Mouse (Mus musculus) cerebellum, postnatal 10 days (tissue): ENCODE measurements around the gene Usp24.
A peak's percentile ranks its signal among the peaks of the same experiment; 100 is the strongest.

Experiments
- DNase-seq, 2 experiments: peaks; one replicate each; pipeline ENCODE4 v3.0.0; 2021; ENCODE audit warnings: mixed read lengths in 2 of 2

The Usp24 gene

GRCm38 (mm10) chr4:106430431-106430830, 114.4 kb downstream of the Usp24 start:
- DNase-seq: no peak

GRCm38 (mm10) chr4:106435426-106435825, 119.4 kb downstream of the Usp24 start:
- DNase-seq: no peak

DNA sequence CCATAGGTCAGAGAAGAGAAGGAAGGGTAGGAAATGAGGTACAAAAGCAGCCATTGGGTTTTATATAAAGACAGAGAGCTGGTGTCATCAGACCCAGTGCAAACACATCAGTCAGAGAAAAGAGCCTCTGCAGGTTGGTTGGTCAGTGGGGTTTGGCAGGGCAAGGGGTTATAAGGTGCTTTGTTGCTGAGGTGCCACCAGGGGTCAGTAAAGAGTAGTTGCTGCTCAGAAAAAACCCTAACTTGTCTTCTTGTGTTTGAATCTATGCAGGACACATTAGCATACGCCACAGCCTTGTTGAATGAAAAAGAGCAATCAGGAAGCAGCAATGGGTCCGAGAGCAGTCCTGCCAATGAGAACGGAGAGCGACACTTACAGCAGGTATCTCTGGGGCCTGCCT, 120.5 kb downstream of the Usp24 start:
- peak; percentile 54 to 71 for DNase-seq

DNA sequence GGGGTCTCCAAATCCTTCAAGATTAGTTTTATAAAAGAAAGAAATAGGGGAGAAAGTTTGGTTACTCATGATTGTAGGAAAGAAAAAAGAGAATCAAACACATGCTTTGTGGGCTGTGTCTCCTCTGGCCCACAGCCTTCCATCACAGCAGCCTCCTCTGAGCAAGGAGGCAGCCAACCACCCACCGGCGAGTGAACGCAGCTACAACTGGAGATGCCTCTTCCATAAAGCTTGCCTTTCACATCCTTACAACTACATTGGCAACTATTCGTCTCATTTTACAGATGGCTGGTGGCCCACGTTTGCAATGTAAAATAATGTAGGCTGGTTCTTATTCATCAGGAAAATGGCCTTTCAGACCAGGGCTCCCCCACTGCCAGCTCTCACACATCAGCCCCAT, 121.2 kb downstream of the Usp24 start:
- no peak for DNase-seq

GRCm38 (mm10) chr4:106438763-106439162, 122.8 kb downstream of the Usp24 start:
- DNase-seq: no peak

DNA sequence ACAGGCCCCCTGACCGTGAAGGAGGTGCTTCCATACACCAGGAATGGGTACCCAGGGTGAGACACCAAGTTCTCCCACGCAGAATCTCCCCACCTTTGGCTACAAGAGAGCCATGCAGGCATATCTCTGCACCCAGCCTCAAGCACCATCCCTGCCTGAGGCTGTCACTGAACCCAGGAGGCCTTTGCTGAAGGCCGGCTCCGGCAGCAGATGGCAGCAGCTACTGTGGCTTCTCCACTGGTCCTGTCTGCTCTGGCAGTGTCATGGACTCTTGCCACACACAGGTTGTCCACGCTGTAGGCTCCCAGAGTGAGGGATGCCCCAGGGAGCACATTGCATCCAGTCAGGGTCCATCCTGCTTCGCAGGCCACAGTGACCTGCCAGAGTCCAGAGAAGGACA, 127.2 kb downstream of the Usp24 start:
- DNase-seq: peak; percentile 47 to 55

DNA sequence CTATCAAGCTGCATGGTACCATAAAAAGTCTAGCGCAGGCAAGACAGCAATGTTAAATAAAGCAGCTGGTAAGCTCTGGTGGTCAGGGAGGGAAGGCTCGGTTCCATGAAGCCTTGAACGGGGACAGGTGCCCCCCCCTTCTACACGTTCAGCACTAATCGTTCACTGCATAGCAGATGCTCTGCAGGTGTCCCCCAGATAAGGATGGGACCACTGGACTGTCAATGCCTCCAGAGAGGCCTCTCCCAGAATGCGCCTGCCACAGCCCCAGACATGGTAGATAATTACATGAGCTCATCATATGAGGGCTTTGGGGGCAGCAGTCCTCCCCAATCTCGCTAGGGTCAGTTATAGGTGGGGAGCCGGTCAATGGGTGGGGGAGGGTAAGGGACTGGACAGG, 133.3 kb downstream of the Usp24 start:
- no peak for DNase-seq

- DNase-seq: no peak
Measured at GRCm38 (mm10) chr4:106452401-106452800, 136.4 kb downstream of the Usp24 start.

GRCm38 (mm10) chr4:106453108-106453507, 137.1 kb downstream of the Usp24 start:
- DNase-seq: no peak

DNA sequence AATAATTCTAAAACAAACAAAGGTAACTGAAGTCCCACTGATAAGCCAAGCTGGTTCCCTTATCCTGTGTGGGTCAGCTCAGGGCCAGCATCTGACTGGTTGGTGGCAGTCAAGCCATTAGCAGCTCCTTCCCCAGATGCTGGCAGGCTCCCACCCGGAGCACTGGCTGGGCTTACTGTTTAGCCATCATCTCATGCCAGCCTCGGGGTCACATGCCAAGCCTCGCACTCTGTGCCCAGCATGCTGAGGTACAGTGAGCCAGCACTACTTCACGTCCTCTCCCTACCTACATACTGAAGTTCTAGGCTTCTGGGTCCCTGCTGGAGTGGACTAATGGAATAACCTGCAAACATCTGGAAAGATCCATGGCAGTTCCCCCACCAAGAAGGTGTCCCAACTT, 137.5 kb downstream of the Usp24 start:
- peak; percentile 84 to 92 for DNase-seq

DNA sequence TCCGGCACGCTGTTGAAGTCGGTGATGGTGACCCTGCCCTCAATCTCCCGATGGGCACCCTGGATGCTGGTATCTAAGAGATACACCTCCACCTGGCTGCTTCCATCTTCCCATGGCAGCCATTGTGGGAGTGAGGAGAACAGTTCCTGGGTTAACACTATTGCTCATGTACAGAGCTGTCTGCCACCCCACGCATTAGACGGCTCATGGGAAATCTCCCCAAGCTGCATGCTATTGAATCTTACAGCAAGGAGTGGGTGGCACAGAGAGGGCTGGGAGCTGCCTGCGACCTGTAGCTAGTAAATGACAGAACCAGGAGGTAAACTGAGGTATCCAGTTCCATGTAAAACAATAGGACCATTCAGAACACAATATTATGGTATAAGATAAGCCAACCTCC, 138.5 kb downstream of the Usp24 start:
- DNase-seq: no peak

- DNase-seq: peak; percentile 52 to 68
Measured at GRCm38 (mm10) chr4:106462016-106462415, 146.0 kb downstream of the Usp24 start.

- DNase-seq: no peak
Measured at GRCm38 (mm10) chr4:106462524-106462923, 146.5 kb downstream of the Usp24 start.

GRCm38 (mm10) chr4:106463174-106463801, 147.3 kb downstream of the Usp24 start:
- DNase-seq: peak; percentile 79 to 83

DNA sequence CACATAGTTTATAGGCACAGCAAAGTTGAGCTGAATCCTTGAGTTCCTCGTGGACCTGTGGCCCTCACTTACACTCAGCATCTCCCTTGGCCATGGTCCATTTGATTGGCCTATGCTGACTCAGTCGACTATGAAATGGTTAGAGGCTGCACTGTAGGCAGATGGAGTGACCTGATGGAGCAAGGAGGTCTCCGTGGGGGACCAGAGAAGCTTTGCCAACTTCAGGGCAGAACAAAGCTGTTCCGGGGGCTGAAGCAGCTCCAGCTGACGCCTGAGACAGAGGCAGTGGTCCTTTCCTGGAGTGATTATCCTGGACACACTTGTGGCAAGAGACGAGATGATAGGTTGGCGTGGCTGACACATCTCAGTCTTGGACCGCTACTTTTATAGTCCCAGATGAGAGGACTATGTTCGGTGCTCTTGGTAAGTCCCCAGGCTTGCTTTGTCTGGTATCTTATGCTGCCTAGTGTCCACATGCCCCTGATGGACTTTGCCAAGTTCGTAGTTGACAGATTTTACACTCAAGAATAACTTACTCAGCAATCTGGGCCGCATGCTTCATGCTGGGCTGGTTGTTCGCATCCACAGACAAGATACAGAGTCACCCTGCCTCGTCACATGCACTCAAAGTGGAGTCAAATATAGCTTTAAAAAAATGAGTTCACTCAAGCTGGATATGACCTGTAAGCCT, 151.6 kb downstream of the Usp24 start:
- DNase-seq: peak; percentile 92 to 95

GRCm38 (mm10) chr4:106470921-106471320, 154.9 kb downstream of the Usp24 start:
- no peak for DNase-seq

- DNase-seq: peak; percentile 84 to 90
Measured at GRCm38 (mm10) chr4:106472335-106472734, 156.3 kb downstream of the Usp24 start.

GRCm38 (mm10) chr4:106474241-106474640, 158.2 kb downstream of the Usp24 start:
- peak; percentile 82 to 86 for DNase-seq

DNA sequence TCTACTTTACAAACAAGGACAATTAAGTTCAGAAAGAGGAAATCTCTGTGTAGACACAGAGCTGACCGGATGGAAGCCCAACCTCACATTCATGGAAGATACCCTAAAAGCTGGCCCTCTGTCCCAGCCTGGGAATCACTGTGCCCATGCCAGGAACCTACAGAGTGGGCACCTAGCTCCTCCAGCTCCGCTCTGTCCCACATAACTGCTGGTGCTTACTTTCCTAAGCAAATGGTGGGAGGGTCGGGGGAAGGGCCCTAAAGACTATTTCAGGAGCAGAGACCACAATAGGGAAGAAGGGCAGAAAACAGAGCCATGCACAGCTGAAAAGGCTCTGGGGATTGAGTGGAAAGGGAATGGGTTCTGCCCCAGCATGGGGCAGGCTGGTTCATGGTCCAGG, 164.5 kb downstream of the Usp24 start:
- no peak for DNase-seq

GRCm38 (mm10) chr4:106483215-106483727, 167.3 kb downstream of the Usp24 start:
- DNase-seq: no peak

GRCm38 (mm10) chr4:106483831-106484230, 167.8 kb downstream of the Usp24 start:
- no peak for DNase-seq

DNA sequence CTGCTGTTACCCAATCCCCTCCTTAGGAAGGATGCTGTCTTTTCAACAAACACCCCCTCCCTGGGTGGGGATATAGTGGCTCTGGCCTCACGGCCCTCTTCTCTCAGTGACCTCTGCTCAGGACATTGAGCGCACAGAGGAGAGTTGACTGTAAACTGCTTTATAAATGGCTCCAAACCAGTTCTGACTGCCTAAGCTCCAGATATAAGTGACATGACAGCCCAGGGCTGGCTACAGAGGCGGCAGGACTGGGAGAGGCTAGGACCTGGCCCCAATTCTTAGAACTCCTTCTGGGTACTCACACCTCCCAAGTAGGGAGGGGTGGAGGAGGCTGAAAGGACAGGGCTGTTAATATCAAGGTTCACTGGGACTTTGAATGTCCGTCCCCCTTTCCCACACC, 174.6 kb downstream of the Usp24 start:
- no peak for DNase-seq
